Mouse (Mus musculus) layer of hippocampus, postnatal 14 days (tissue): ENCODE data around the gene Pik3r3. TPM values are rescaled to one million over a fixed set of nuclear protein-coding genes. Genes with fewer than 3 reads are reported as not detected.

Experiments
- total RNA-seq, 2 experiments: library from RNA; stranded (reverse); gene quantifications; 2 replicates each; pipeline ENCODE4 v1.2.3; 2021

Pik3r3 gene
- total RNA-seq, 2 experiments from 2014 or later, result 53.3 to 56.1 TPM

Other genes starting within 250 kb of the Pik3r3 start
- gene Faah, start 203.7 kb upstream of the Pik3r3 start, total RNA-seq, result 100 to 1,000 TPM; 123 to 126 TPM
- 10 to 100 TPM in 1 of 2 experiments, 1 to 10 TPM in 1; 9.0 to 10.8 TPM for gene Nsun4, start 167.7 kb upstream of the Pik3r3 start, total RNA-seq
- 100 to 1,000 TPM; 428 to 464 TPM for gene Uqcrh, start 146.5 kb upstream of the Pik3r3 start, total RNA-seq
- gene Lrrc41, start 146.3 kb upstream of the Pik3r3 start, total RNA-seq, result 10 to 100 TPM; 46.9 to 49.4 TPM
- 1 to 10 TPM; 1.2 TPM for gene Rad54l, start 97.9 kb upstream of the Pik3r3 start, total RNA-seq
- gene Pomgnt1, start 97.8 kb upstream of the Pik3r3 start, total RNA-seq, result 10 to 100 TPM; 71.8 to 72.1 TPM
- gene Lurap1, start 70.3 kb upstream of the Pik3r3 start, total RNA-seq, result 10 to 100 TPM; 18.2 to 23.8 TPM
- not detected for gene Tspan1, start 54.0 kb upstream of the Pik3r3 start, total RNA-seq
- not detected for gene 1700042G07Rik, start 48.2 kb upstream of the Pik3r3 start, total RNA-seq
- 1 to 10 TPM in 1 of 2 experiments, not detected in 1; 1.4 TPM for gene Gm49337, start 48.2 kb upstream of the Pik3r3 start, total RNA-seq
- gene Mast2, start 242.6 kb downstream of the Pik3r3 start, total RNA-seq, result 100 to 1,000 TPM; 100 to 104 TPM